Comparison of ENCODE assay signal across 1 mouse cellular context in the genomic region with DNA sequence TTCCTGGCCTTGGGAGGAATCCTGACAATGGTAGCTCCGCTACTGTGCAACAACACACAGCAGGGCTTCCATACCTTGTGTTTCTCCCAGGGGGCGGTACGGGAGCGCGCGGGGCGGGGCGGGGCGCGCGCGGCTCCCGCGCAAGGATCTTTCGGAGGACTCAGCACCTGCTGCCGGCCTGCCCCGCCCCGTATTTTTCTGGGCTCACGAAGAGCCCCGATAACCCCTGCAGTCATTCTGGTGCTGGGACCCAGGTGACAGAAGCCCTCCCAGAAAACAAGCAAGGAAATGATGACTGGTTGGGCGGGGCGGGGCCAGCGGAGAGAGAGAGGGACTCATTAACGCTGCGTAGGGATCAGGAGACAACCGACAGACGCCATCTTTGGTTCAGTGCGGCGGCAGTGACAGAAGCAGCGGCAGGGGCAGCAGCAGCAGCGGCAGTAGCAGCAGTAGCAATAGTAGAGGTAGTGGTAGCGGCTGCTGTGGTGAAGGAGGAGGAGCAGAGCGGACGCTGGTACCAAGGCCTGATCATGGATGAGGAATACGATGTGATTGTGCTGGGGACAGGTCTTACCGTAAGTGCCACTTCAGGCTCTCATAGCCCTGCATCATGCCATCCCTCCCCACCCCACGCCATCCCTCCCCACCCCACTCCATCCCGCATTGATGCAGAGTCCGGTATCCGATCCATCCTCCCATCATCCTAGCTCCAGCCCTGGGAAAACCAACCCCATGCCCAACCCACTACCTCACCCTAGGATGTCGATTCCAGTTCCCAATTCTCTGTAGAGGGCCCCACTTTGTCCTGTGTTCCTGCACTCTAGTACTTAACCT.
A peak's percentile ranks its signal among the peaks of the same experiment; 100 is the strongest.
TF ChIP-seq lines count a peak whose summit lies in the region.

A gene (plus strand): TSS at position 132 of the 834 bp plus-strand sequence.

TF ChIP-seq in CH12.LX, 34 proteins besides CTCF, POLR2A, EP300 and RAD21 (continued from another document):
- TF ChIP-seq KAT2A (IDR thresholded peaks at IDR 0.05; ENCODE audit: insufficient replicate concordance, low read length): peak; percentile 87; the same call in 1 of the 2 replicates
- peak; percentile 78; the same call in 1 of the 2 replicates for TF ChIP-seq POLR2AphosphoS2 (IDR thresholded peaks at IDR 0.05; ENCODE audit: low read depth, low read length)
- no peak; the same call in 1 of the 2 replicates for TF ChIP-seq HCFC1 (IDR thresholded peaks at IDR 0.05; ENCODE audit: low read depth, low read length)
- no peak for TF ChIP-seq MAFK (IDR thresholded peaks at IDR 0.05; ENCODE audit: insufficient replicate concordance, low read length)
- TF ChIP-seq ELF1 (IDR thresholded peaks at IDR 0.05; ENCODE audit: low read depth, low read length): no peak
- TF ChIP-seq RCOR1 (conservative IDR thresholded peaks at IDR 0.05; ENCODE audit: low read depth, low read length): no peak
- no peak for TF ChIP-seq E2F4 (IDR thresholded peaks at IDR 0.05; ENCODE audit: insufficient replicate concordance, low read depth, low read length)
- no peak for TF ChIP-seq ZC3H11A (IDR thresholded peaks at IDR 0.05; ENCODE audit: low read depth, low read length)
- no peak for TF ChIP-seq ZMIZ1 (IDR thresholded peaks at IDR 0.05; ENCODE audit: low read depth, low read length)
- 0 out of 2 replicates have a peak, but pooled peaks have one; percentile 39 for TF ChIP-seq CHD2 (IDR thresholded peaks at IDR 0.05; ENCODE audit: low read length)
- TF ChIP-seq JUND (conservative IDR thresholded peaks at IDR 0.05; ENCODE audit: low read depth, low read length): no peak
- TF ChIP-seq SIN3A (IDR thresholded peaks at IDR 0.05; ENCODE audit: low read length): peak; percentile 66; the same call in 1 of the 2 replicates
- TF ChIP-seq NELFE (IDR thresholded peaks at IDR 0.05; ENCODE audit: low read depth, low read length): peak; percentile 72; the same call in 1 of the 2 replicates
- no peak for TF ChIP-seq ETS1 (conservative IDR thresholded peaks at IDR 0.05; ENCODE audit: low read depth, low read length)
- no peak for TF ChIP-seq MXI1 (IDR thresholded peaks at IDR 0.05; ENCODE audit: low read depth, low read length)
- TF ChIP-seq ZKSCAN1 (IDR thresholded peaks at IDR 0.05; ENCODE audit: borderline replicate concordance, low read depth, low read length): no peak
- TF ChIP-seq MEF2A (IDR thresholded peaks at IDR 0.05; ENCODE audit: borderline replicate concordance, low read depth, low read length): 0 out of 2 replicates have a peak, but pooled peaks have one; percentile 18
- TF ChIP-seq MYC (IDR thresholded peaks at IDR 0.05; ENCODE audit: low read depth, low read length): no peak
- TF ChIP-seq USF2 (conservative IDR thresholded peaks at IDR 0.05; ENCODE audit: low read depth, low read length): no peak
